Mouse (Mus musculus): ENCODE measurements around the gene D2hgdh. TPM values are rescaled to one million over a fixed set of nuclear protein-coding genes. Genes with fewer than 3 reads are reported as not detected.

The D2hgdh gene
- 10 to 100 TPM; 22.7 to 25.0 (median 24.4) TPM for total RNA-seq (2022)

GRCm38 (mm10) chr1:93824609-93825008 lies at the start of gene D2hgdh:
Gene D2hgdh, plus strand, starts transcription at chr1:93824909.
- no peak for DNase-seq (ENCODE audit: low spot score in 2 of 2)

GRCm38 (mm10) chr1:93776686-93777085 lies 48.0 kb upstream of the D2hgdh start:
- DNase-seq (ENCODE audit: low spot score in 2 of 2), result no peak

GRCm38 (mm10) chr1:93786912-93787311 lies 37.8 kb upstream of the D2hgdh start:
- DNase-seq (ENCODE audit: low spot score in 2 of 2), result no peak

- no peak for DNase-seq (ENCODE audit: low spot score in 2 of 2)
Measured at GRCm38 (mm10) chr1:93794526-93794925, 30.2 kb upstream of the D2hgdh start.

DNA sequence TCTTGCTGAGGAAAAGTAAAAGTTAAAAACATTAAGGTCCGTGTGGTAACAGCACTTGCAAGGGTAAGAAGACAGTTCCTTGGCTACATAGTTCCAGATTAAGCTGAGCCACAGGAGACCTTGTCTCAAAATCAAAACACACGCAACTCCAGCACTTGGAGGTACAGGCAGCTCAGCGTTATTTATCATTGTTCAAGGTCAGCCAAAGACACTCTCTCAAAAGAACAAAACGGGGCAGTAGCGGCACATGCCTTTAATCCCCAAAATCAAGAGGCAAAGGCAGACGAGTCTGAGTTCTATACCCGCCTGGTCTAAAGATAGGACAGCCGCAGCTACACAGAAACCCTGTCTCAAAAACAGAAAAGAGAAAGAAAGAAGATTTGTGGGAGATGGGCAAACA lies 28.8 kb upstream of the D2hgdh start:
- DNase-seq (ENCODE audit: low spot score in 2 of 2), result no peak

- no peak for DNase-seq (ENCODE audit: low spot score in 2 of 2)
Measured at GRCm38 (mm10) chr1:93800670-93801503, 23.8 kb upstream of the D2hgdh start.

DNA sequence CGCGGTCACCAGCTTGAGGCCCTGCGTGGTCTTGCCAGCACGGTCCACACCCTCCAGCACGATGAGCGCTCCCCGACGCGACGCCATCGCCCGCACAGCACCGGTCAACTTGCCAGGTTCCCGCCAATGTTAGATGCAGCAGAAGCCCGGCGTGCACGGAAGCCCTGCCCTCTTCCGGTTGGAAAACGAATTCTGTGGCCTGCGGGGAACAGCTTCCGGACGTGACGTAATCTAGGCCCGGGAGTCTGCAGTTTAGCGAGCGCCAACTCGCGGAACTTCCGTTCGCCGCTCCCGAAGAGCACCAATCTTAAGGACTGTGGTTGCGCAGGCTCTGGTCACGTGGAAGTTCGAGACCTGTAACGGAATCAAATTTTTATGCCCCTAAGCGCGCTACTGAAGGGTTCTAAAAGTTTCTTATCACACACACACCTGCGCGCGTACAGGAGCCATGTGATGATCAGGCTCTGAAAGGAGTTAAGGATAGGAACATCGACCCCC lies 22.9 kb upstream of the D2hgdh start, which contains the start of gene Dtymk:
Gene Dtymk (minus strand): TSS at position 194 of the 498 bp plus-strand sequence.
- DNase-seq (ENCODE audit: low spot score in 2 of 2), result peak; percentile 85 to 89

- no peak for DNase-seq (ENCODE audit: low spot score in 2 of 2)
Measured at GRCm38 (mm10) chr1:93802771-93803170, 21.9 kb upstream of the D2hgdh start.

- peak; percentile 99 for DNase-seq (ENCODE audit: low spot score in 2 of 2)
Measured at GRCm38 (mm10) chr1:93803556-93804507, 20.9 kb upstream of the D2hgdh start, which contains the start of gene Ing5. Gene Ing5, plus strand, starts transcription at chr1:93803965.

DNA sequence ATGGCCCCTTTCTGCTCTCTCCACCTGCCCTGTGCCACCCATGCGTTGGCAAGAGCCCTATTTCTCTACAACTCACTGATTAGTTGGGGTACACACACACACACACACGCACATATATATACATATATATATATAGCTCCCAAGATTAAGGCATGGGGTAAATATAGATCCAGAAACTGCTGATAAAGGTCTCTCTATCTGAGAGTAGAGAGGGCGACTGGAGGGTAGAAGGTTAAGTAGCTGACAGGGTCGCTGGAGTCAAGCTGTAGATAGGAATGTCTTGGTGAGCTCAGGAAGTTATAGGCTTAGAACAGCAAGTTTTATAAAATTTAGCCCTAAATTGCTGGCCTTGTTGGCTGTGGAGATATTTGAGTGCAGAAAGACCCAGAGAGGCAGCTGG lies 19.9 kb upstream of the D2hgdh start:
- DNase-seq (ENCODE audit: low spot score in 2 of 2), result no peak

DNA sequence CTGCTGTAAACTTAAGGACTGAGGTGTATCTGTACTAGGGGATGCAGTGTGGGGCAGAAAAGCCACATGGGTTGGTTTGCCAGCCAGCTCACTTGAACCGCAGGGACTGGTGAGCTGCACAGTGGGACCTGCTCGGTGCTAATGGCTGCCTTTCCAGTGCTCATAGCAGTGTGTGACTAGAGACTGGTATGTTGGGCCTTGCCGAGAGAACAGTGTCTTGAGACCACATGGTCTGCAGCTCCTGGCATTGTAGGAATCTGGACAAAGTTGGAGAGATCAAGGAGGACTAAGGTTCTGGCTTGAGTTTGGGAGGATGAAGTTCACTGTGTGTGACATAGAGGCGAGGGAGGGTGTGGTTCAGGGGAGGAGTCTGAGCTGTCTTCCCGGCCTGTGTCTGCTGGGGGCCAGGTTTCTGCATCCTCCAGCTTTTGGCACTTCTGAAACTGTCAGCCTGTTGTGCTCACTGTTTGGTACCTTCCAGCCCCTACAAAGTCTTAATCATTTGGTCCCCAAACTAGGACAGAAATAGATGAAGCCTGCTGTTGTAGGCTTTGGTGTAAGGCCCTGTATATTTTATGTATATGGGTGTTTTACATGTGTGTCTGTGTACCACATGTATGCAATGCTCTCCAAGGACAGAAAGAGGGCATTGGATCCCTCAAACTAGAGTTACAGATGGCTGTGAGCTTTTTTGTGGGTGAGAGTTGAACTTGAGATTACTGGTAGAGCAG lies 19.3 kb upstream of the D2hgdh start:
- DNase-seq (ENCODE audit: low spot score in 2 of 2), result no peak

DNA sequence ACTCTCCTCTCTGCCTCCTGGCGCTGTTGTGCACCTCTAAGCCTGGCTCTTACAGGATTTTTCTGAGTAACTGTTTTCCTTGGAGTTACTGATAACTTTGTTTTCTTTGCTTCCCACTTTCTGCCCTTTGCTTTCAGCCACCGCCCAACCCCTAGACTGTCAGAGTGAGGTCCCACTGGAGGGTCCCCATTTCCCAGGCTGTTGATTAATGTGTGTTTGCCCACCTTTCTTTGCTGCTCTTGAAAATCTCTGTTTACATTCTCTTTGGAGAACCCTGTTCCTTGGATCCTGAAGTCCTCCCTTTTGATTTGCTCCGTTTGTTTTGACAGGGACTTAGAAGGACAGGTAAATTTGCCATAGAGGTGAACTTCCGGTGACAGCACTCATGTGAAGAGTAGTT lies 15.8 kb upstream of the D2hgdh start:
- no peak for DNase-seq (ENCODE audit: low spot score in 2 of 2)

DNA sequence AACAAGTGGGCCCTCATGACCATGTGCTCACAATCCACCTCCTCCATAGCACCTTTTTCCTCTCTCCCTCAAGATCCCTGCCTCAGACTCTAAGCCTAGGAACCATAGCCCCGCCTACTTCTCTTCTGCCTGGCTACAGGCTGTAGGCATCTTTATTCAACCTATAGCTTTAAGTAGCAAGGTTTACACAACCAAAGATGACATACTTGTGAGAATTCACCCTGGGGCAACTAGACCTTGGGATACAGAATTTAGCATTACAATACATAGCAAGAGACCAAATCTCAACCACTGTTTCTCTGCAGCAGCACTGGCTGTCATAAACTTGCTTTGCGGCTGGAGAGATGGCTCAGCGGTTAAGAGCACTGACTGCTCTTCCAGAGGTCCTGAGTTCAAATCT lies 14.7 kb upstream of the D2hgdh start:
- DNase-seq (ENCODE audit: low spot score in 2 of 2), result no peak

- no peak for DNase-seq (ENCODE audit: low spot score in 2 of 2)
Measured at GRCm38 (mm10) chr1:93811495-93812039, 13.1 kb upstream of the D2hgdh start.

GRCm38 (mm10) chr1:93817823-93818532 lies 6.7 kb upstream of the D2hgdh start:
- no peak for DNase-seq (ENCODE audit: low spot score in 2 of 2)

- no peak for DNase-seq (ENCODE audit: low spot score in 2 of 2)
Measured at GRCm38 (mm10) chr1:93818722-93819121, 6.0 kb upstream of the D2hgdh start.

GRCm38 (mm10) chr1:93823796-93824495 lies 763 bp upstream of the D2hgdh start:
- no peak for DNase-seq (ENCODE audit: low spot score in 2 of 2)

- peak; percentile 93 to 95 for DNase-seq (ENCODE audit: low spot score in 2 of 2)
Measured at GRCm38 (mm10) chr1:93825105-93825674, 481 bp downstream of the D2hgdh start.
